Mouse (Mus musculus) ovary, adult 2 months (tissue): ENCODE data around the gene Rufy2. TPM values are rescaled to one million over a fixed set of nuclear protein-coding genes. Genes with fewer than 3 reads are reported as not detected.

Experiments used
- polyA plus RNA-seq: library from polyadenylated mRNA; depleted of rRNA; stranded (reverse); fragments of >200 nt; gene quantifications from 2 replicates; pipeline ENCODE4 v1.2.3, GENCODE M21; 2012; rRNA removed

Rufy2 gene
- polyA plus RNA-seq, result 2.5 and 3.7 TPM in 2 replicates

GRCm38 (mm10) chr10:62980039-62980954 lies at the start of gene Rufy2:
Gene Rufy2, plus strand, starts transcription at chr10:62980223.

GRCm38 (mm10) chr10:62946738-62947471 lies 33.1 kb upstream of the Rufy2 start, which contains the start of gene Dna2:
Gene Dna2, plus strand, starts transcription at chr10:62947026.

GRCm38 (mm10) chr10:63023749-63024579 lies 43.9 kb downstream of the Rufy2 start, which contains the start of the genes Hnrnph3 and Pbld2:
Gene Hnrnph3, minus strand, starts transcription at chr10:63024217.
Gene Pbld2, plus strand, starts transcription at chr10:63024315.

GRCm38 (mm10) chr10:63059862-63060261 lies 79.8 kb downstream of the Rufy2 start, which contains the start of gene Pbld1:
Gene Pbld1, plus strand, starts transcription at chr10:63060162.

Other genes with a start within 250 kb of the Rufy2 start
- 60.5 and 127 TPM in 2 replicates for gene Ccar1, start 187.9 kb upstream of the Rufy2 start, polyA plus RNA-seq
- gene Tet1, start 71.2 kb upstream of the Rufy2 start, polyA plus RNA-seq, result 2.8 and 4.8 TPM in 2 replicates
- gene Slc25a16, start 59.6 kb upstream of the Rufy2 start, polyA plus RNA-seq, result 35.5 and 42.3 TPM in 2 replicates
- gene Dna2, start 33.2 kb upstream of the Rufy2 start, polyA plus RNA-seq, result 2.9 and 3.8 TPM in 2 replicates
- 9.6 and 14.6 TPM in 2 replicates for gene Hnrnph3, start 44.0 kb downstream of the Rufy2 start, polyA plus RNA-seq
- gene Pbld2, start 44.1 kb downstream of the Rufy2 start, polyA plus RNA-seq, result 0.92 and 2.6 TPM in 2 replicates
- gene Pbld1, start 79.9 kb downstream of the Rufy2 start, polyA plus RNA-seq, result 1.1 and 1.7 TPM in 2 replicates
- 0.09 and 0.10 TPM in 2 replicates for gene Atoh7, start 119.4 kb downstream of the Rufy2 start, polyA plus RNA-seq
- gene Mypn, start 223.7 kb downstream of the Rufy2 start, polyA plus RNA-seq, result 0.02 and 0.06 TPM in 2 replicates